Mouse (Mus musculus): ENCODE data around the gene Ttyh2. TPM values are rescaled to one million over a fixed set of nuclear protein-coding genes. Genes with fewer than 3 reads are reported as not detected.

Ttyh2 gene
- polyA plus RNA-seq, 1 experiment from 2014 or later = 7.1 TPM

- DNase-seq (ENCODE audit: low spot score) (no peak), ATAC-seq (replicated peaks; ENCODE audit: low FRiP score) (no peak)
- Histone ChIP-seq H3K9ac (ENCODE audit: low read depth, low read length) (no peak overlapping the region), H3K36me3 (ENCODE audit: control insufficient read depth, insufficient read depth, low read length) (no peaks in the 10 kb centered on the region; the same call in 1 of the 2 replicates), H3K4me2 (no peak overlapping the region), H3K27ac (ENCODE audit: low read depth, low read length) (no peak overlapping the region), H3K27me3 (replicated peaks; ENCODE audit: control insufficient read depth, insufficient read depth, low read length) (no peaks in the 10 kb centered on the region), H3K4me1 (replicated peaks; ENCODE audit: control insufficient read depth, insufficient read depth, low read length) (no peaks in the 10 kb centered on the region), H3K9me3 (ENCODE audit: control insufficient read depth, low read length) (no peaks in the 10 kb centered on the region), H3K4me3 (ENCODE audit: low read depth, low read length) (no peak overlapping the region)
- WGBS = 76% methylated on average over 7 of the region's 7 CpGs
Observed at GRCm38 (mm10) chr11:114715531-114715930, 40.3 kb downstream of the Ttyh2 start.

GRCm38 (mm10) chr11:114720535-114720934, 45.3 kb downstream of the Ttyh2 start:
- Histone ChIP-seq H3K4me3 (ENCODE audit: low read depth, low read length) (no peak overlapping the region), H3K27me3 (replicated peaks; ENCODE audit: control insufficient read depth, insufficient read depth, low read length) (no peaks in the 10 kb centered on the region), H3K9me3 (ENCODE audit: control insufficient read depth, low read length) (no peaks in the 10 kb centered on the region), H3K4me2 (no peak overlapping the region), H3K27ac (ENCODE audit: low read depth, low read length) (no peak overlapping the region), H3K9ac (ENCODE audit: low read depth, low read length) (no peak overlapping the region), H3K36me3 (ENCODE audit: control insufficient read depth, insufficient read depth, low read length) (no peaks in the 10 kb centered on the region), H3K4me1 (replicated peaks; ENCODE audit: control insufficient read depth, insufficient read depth, low read length) (no peaks in the 10 kb centered on the region)
- WGBS = 83% methylated on average over 10 of the region's 10 CpGs
- no peak for ATAC-seq (replicated peaks; ENCODE audit: low FRiP score)
- no peak for DNase-seq (ENCODE audit: low spot score)

GRCm38 (mm10) chr11:114722438-114722837, 47.2 kb downstream of the Ttyh2 start:
- H3K4me1 ChIP-seq (replicated peaks; ENCODE audit: control insufficient read depth, insufficient read depth, low read length) = peaks cover 2% of the 10 kb centered on the region
- DNase-seq (ENCODE audit: low spot score) = no peak
- H3K4me3 ChIP-seq (ENCODE audit: low read depth, low read length) = no peak overlapping the region
- no peak overlapping the region for H3K4me2 ChIP-seq
- ATAC-seq (replicated peaks; ENCODE audit: low FRiP score) = no peak
- H3K27me3 ChIP-seq (replicated peaks; ENCODE audit: control insufficient read depth, insufficient read depth, low read length) = peaks cover 9% of the 10 kb centered on the region
- H3K36me3 ChIP-seq (ENCODE audit: control insufficient read depth, insufficient read depth, low read length) = no peaks in the 10 kb centered on the region
- WGBS = 77% methylated on average over 8 of the region's 8 CpGs
- no peaks in the 10 kb centered on the region for H3K9me3 ChIP-seq (ENCODE audit: control insufficient read depth, low read length)
- H3K9ac ChIP-seq (ENCODE audit: low read depth, low read length) = no peak overlapping the region
- no peak overlapping the region for H3K27ac ChIP-seq (ENCODE audit: low read depth, low read length)

- no peaks in the 10 kb centered on the region for H3K9me3 ChIP-seq (ENCODE audit: control insufficient read depth, low read length)
- peaks cover 4% of the 10 kb centered on the region for H3K4me1 ChIP-seq (replicated peaks; ENCODE audit: control insufficient read depth, insufficient read depth, low read length)
- DNase-seq (ENCODE audit: low spot score) (no peak), ATAC-seq (replicated peaks; ENCODE audit: low FRiP score) (no peak)
- H3K36me3 ChIP-seq (ENCODE audit: control insufficient read depth, insufficient read depth, low read length) = no peaks in the 10 kb centered on the region
- no peak overlapping the region for H3K27ac ChIP-seq (ENCODE audit: low read depth, low read length)
- H3K4me2 ChIP-seq = no peak overlapping the region
- H3K4me3 ChIP-seq (ENCODE audit: low read depth, low read length) = no peak overlapping the region
- 71% methylated on average over 13 of the region's 13 CpGs for WGBS
- H3K9ac ChIP-seq (ENCODE audit: low read depth, low read length) = no peak overlapping the region
- peaks cover 13% of the 10 kb centered on the region for H3K27me3 ChIP-seq (replicated peaks; ENCODE audit: control insufficient read depth, insufficient read depth, low read length)
Observed at GRCm38 (mm10) chr11:114723030-114723429, 47.8 kb downstream of the Ttyh2 start.

- H3K27ac ChIP-seq (ENCODE audit: low read depth, low read length) = no peak overlapping the region
- H3K27me3 ChIP-seq (replicated peaks; ENCODE audit: control insufficient read depth, insufficient read depth, low read length) = peaks cover 17% of the 10 kb centered on the region
- ATAC-seq (replicated peaks; ENCODE audit: low FRiP score) (no peak), DNase-seq (ENCODE audit: low spot score) (no peak)
- no peak overlapping the region for H3K9ac ChIP-seq (ENCODE audit: low read depth, low read length)
- H3K4me2 ChIP-seq = no peak overlapping the region
- WGBS = 52% methylated on average over 11 of the region's 11 CpGs
- H3K9me3 ChIP-seq (ENCODE audit: control insufficient read depth, low read length) = no peaks in the 10 kb centered on the region
- peaks cover 4% of the 10 kb centered on the region for H3K4me1 ChIP-seq (replicated peaks; ENCODE audit: control insufficient read depth, insufficient read depth, low read length)
- H3K4me3 ChIP-seq (ENCODE audit: low read depth, low read length) = no peak overlapping the region
- H3K36me3 ChIP-seq (ENCODE audit: control insufficient read depth, insufficient read depth, low read length) = no peaks in the 10 kb centered on the region
Observed at GRCm38 (mm10) chr11:114724787-114725590, 49.8 kb downstream of the Ttyh2 start.

GRCm38 (mm10) chr11:114726965-114727825, 52.0 kb downstream of the Ttyh2 start, which contains the start of gene Dnaic2:
Gene Dnaic2, plus strand, starts transcription at chr11:114727408.
- H3K9me3 ChIP-seq (ENCODE audit: control insufficient read depth, low read length) = no peaks in the 10 kb centered on the region
- H3K4me1 ChIP-seq (replicated peaks; ENCODE audit: control insufficient read depth, insufficient read depth, low read length) = peaks cover 4% of the 10 kb centered on the region
- H3K9ac ChIP-seq (ENCODE audit: low read depth, low read length) = no peak within 1 kb of the TSS
- 13% methylated on average over 34 of the region's 34 CpGs for WGBS
- no peak within 1 kb of the TSS for H3K27ac ChIP-seq (ENCODE audit: low read depth, low read length)
- peak; percentile 47; the same call in 1 of the 2 replicates for ATAC-seq (replicated peaks; ENCODE audit: low FRiP score)
- H3K27me3 ChIP-seq (replicated peaks; ENCODE audit: control insufficient read depth, insufficient read depth, low read length) = peaks cover 17% of the 10 kb centered on the region
- H3K36me3 ChIP-seq (ENCODE audit: control insufficient read depth, insufficient read depth, low read length) = no peaks in the 10 kb centered on the region
- peak within 1 kb of the TSS; percentile 61 for H3K4me2 ChIP-seq
- DNase-seq (ENCODE audit: low spot score) = peak; percentile 43
- H3K4me3 ChIP-seq (ENCODE audit: low read depth, low read length) = peak within 1 kb of the TSS; percentile 31

GRCm38 (mm10) chr11:114727826-114728186, 52.6 kb downstream of the Ttyh2 start:
- peak overlapping the region; percentile 61 for H3K4me2 ChIP-seq
- 32% methylated on average over 5 of the region's 5 CpGs for WGBS
- no peak for ATAC-seq (replicated peaks; ENCODE audit: low FRiP score)
- H3K4me1 ChIP-seq (replicated peaks; ENCODE audit: control insufficient read depth, insufficient read depth, low read length) = peaks cover 4% of the 10 kb centered on the region
- H3K4me3 ChIP-seq (ENCODE audit: low read depth, low read length) = no peak overlapping the region
- DNase-seq (ENCODE audit: low spot score) = no peak
- H3K27me3 ChIP-seq (replicated peaks; ENCODE audit: control insufficient read depth, insufficient read depth, low read length) = peaks cover 17% of the 10 kb centered on the region
- no peak overlapping the region for H3K27ac ChIP-seq (ENCODE audit: low read depth, low read length)
- H3K9me3 ChIP-seq (ENCODE audit: control insufficient read depth, low read length) = no peaks in the 10 kb centered on the region
- H3K9ac ChIP-seq (ENCODE audit: low read depth, low read length) = no peak overlapping the region
- no peaks in the 10 kb centered on the region for H3K36me3 ChIP-seq (ENCODE audit: control insufficient read depth, insufficient read depth, low read length)

- H3K36me3 ChIP-seq (ENCODE audit: control insufficient read depth, insufficient read depth, low read length) = no peaks in the 10 kb centered on the region
- no peak overlapping the region for H3K27ac ChIP-seq (ENCODE audit: low read depth, low read length)
- H3K9me3 ChIP-seq (ENCODE audit: control insufficient read depth, low read length) = no peaks in the 10 kb centered on the region
- peaks cover 4% of the 10 kb centered on the region for H3K4me1 ChIP-seq (replicated peaks; ENCODE audit: control insufficient read depth, insufficient read depth, low read length)
- WGBS = 46% methylated on average over 5 of the region's 5 CpGs
- DNase-seq (ENCODE audit: low spot score) = no peak
- peaks cover 17% of the 10 kb centered on the region for H3K27me3 ChIP-seq (replicated peaks; ENCODE audit: control insufficient read depth, insufficient read depth, low read length)
- H3K4me2 ChIP-seq = no peak overlapping the region
- no peak overlapping the region for H3K9ac ChIP-seq (ENCODE audit: low read depth, low read length)
- ATAC-seq (replicated peaks; ENCODE audit: low FRiP score) = no peak
- H3K4me3 ChIP-seq (ENCODE audit: low read depth, low read length) = no peak overlapping the region
Observed at GRCm38 (mm10) chr11:114728333-114728732, 53.1 kb downstream of the Ttyh2 start.

Data from liver, embryonic 11.5 days (tissue).